Mouse (Mus musculus) bone marrow macrophage, adult 2 months (primary cell): ENCODE data around the gene Dpm2. TPM values are rescaled to one million over a fixed set of nuclear protein-coding genes. Genes with fewer than 3 reads are reported as not detected.

ENCODE experiments used
- H3K27ac ChIP-seq: 2 replicates; pipeline ENCODE4 v1.5.1; 2012; ENCODE audit warnings: low read depth, low read length; ENCODE audit not compliant: insufficient read depth
- H3K4me1 ChIP-seq: 2 replicates; pipeline ENCODE4 v1.6.1; 2012; ENCODE audit warnings: low read length; ENCODE audit not compliant: control insufficient read depth, insufficient read depth
- H3K4me3 ChIP-seq: 2 replicates; pipeline ENCODE4 v1.5.1; 2012; ENCODE audit warnings: mild to moderate bottlenecking, low read length, moderate library complexity; ENCODE audit not compliant: insufficient read depth
- CTCF ChIP-seq: IDR thresholded peaks from 2 replicates; pipeline ENCODE4 v1.5.1; 2012; ENCODE audit warnings: low read depth, mild to moderate bottlenecking, low read length, moderate library complexity
- POLR2A ChIP-seq: IDR thresholded peaks from 2 replicates; pipeline ENCODE4 v1.6.1; 2012; ENCODE audit warnings: mild to moderate bottlenecking, low read depth, low read length, borderline replicate concordance
- polyA plus RNA-seq: library from polyadenylated mRNA; stranded (reverse); fragments of >200 nt; gene quantifications from 2 replicates; pipeline ENCODE4 v1.2.4, GENCODE M21; 2012; ENCODE audit not compliant: missing spikeins, insufficient read depth, insufficient read length

Dpm2 gene
- polyA plus RNA-seq, 1 experiment: 55.6 TPM

DNA sequence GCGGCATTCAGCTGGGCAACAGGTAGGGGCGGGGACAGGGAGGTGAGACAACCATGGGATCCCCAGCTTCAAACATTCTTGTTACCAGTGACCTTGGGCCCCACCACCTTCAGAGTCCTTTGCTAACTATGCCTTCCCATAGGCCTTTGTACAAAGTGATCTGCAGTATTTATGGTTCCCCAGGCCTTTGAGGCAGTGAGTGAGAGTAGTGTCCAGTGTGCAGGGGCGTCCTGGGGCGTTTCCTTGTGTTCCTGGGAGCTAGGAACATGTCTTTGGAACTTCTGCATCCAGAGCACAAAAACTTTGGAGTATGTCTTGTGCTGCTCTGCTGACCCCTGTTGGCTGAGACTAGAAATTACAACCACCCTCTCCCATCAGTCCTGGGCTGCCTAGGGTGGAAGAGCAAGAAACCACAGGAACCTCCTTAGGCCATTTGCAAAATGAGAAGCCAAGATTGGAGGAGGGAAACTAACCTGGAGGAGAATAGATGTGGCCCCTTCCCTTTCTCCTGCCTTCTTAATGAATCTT lies 4.1 kb upstream of the Dpm2 start:
- Histone ChIP-seq H3K4me1 (peaks cover 3% of the 10 kb centered on the region), H3K27ac (no peak overlapping the region), H3K4me3 (no peak overlapping the region)
- TF ChIP-seq CTCF (peak; percentile 60; the same call in 1 of the 2 replicates), POLR2A (no peak)

DNA sequence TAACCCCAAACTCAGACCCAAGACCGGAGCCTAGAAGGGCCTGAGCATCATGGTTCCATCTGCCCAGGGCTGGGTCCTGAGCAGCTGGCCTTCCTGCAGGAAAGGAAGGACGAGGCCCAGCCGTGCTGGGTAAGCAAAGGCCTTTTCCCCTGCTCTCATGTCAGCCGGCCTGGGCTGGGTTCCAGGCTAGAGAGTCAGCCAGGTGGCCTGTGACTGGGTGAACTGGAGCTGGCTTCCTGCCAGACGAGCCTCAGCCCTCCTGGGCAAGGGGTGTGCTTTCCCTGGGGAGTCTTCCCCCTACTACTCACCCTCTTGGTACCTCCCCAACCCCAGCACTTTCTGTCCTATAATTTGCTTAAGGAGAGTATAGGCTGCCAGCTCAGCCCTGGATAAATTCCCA lies 2.5 kb upstream of the Dpm2 start:
- H3K4me3 ChIP-seq: no peak overlapping the region
- no peak for TF ChIP-seq CTCF
- H3K27ac ChIP-seq: no peak overlapping the region
- H3K4me1 ChIP-seq: peaks cover 12% of the 10 kb centered on the region

DNA sequence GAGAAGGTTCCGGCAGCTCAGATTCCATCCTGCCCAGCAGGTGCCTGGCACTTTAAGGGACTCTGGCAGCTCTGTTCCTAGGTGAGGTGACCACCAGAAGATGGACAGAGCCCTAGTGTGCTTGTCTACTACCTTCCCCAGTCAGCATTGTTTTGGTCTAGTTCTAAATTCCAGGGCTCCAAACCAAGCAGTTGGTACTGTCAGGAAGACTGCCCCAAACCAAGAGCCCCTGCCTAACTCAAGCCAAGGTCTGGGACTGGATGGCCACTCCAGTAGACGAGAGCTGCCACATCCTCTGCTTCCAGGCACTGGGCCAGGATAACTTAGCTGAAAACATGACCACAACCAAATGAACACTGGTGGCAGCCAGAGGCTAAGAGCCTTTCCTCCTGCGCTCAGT lies 1.7 kb upstream of the Dpm2 start:
- Histone ChIP-seq H3K27ac (no peak overlapping the region), H3K4me1 (peaks cover 12% of the 10 kb centered on the region), H3K4me3 (no peak overlapping the region)
- TF ChIP-seq POLR2A: no peak
- TF ChIP-seq CTCF: no peak

DNA sequence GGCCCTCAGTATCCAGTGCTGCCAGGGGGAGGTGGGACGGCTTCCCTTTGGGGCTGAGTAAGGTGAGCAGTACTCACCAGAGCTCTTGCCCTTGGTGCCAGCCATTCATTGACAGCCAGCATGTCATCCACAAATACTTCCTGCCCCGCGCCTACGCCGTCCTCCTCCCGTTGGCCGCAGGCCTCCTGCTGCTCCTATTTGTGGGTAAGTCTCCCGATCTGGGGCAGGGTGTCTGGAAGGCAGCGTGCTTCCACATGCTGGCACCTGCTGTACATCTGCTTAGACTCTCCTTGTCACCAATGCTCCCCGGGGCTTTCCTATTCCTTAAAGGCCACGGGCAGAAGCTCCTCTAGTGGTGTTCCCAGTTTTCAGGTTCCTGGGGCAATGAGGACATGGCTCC lies 1.5 kb downstream of the Dpm2 start:
- Histone ChIP-seq H3K4me3 (no peak overlapping the region), H3K4me1 (peaks cover 19% of the 10 kb centered on the region), H3K27ac (no peak overlapping the region)
- TF ChIP-seq POLR2A: no peak
- TF ChIP-seq CTCF: no peak

DNA sequence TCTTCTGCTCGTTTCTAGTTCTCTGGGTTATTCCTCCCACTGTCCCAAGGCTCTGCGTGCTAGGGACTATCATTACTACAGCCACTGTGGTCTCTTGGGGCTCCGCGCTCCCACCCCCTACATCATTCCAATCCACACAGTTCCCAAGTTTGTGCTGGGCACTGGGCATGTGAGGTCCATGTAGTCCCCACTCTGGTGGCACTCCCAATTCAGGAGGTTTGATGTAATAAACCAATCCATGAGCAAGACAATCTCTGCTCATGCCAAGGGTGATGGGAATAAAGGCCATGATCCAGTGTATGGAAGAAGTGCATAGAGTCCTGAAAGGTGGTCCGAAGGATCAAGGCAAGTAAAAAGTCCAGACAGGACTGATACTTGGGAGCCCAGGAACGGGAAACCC lies 3.8 kb downstream of the Dpm2 start, which contains the start of gene Pip5kl1:
Gene Pip5kl1, plus strand, starts transcription at position 301 of the 400 bp plus-strand sequence.
- Histone ChIP-seq H3K4me1 (peaks cover 17% of the 10 kb centered on the region), H3K4me3 (no peak within 1 kb of the TSS), H3K27ac (no peak within 1 kb of the TSS)
- TF ChIP-seq POLR2A: no peak
- no peak for TF ChIP-seq CTCF

DNA sequence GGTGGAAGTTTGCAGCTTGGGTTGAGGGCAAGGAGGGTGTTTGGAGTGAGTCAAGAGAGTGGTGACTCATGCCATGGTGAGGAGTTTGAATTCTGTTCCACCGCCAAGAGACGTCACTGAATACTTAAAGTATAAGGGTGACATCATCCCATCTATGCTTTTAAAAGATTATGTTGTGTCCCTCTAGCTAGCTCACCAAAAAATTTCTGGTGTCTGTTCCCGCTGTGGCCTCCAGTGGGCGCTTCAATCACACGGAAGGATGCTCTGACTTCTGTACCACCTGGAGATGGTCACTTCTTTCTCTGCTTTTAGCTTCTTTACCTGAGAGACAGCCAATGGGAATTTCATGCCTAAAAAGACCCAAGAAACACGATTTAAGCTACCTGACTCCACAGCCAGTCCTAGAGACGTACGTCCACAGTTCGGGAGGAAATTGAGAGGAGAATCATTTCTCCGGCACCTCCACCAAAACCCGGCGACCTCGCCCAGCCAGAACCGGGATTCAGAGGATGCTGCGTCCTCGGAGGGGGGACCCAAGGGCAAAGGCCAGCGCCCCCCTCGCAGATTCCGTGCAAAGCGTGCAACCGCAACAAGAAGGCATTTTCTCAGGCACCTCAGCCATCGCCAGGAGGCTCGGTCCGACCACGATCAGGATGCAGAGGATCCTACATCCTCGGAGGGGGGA lies 4.4 kb downstream of the Dpm2 start:
- Histone ChIP-seq H3K4me1 (peaks cover 17% of the 10 kb centered on the region), H3K27ac (no peak overlapping the region), H3K4me3 (no peak overlapping the region)
- TF ChIP-seq CTCF (no peak), POLR2A (no peak)

DNA sequence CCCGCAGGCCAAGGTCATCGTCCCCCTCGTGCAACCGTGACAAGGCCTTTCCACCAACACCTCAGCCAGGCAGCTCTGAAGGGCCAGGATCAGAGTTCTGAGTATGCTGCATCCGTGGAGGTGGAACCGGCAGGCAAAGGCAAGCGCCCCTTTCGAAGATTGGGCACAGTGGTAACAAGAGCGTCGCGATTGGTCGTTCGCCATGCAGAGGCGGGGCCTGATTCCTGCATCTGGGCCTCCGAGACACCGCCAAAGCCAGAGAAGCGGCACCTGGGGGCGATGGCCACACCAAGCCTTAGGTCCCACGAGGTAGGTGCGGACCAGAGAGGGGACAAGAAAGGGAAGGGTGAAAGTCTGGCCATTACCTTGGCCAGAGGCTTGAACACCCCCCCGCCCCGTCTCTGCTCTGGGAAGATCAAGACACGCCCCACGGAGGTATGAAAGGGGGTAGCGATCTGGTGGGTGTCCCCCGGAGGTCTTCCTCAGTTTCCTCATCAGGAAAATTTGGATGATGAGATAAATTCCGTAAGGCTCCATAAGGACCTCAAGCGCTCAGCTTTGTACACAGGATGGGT lies 5.0 kb downstream of the Dpm2 start, which contains the start of gene 9430097D07Rik:
Gene 9430097D07Rik, minus strand, starts transcription at position 99 of the 575 bp plus-strand sequence.
- Histone ChIP-seq H3K4me1 (peaks cover 17% of the 10 kb centered on the region), H3K27ac (no peak within 1 kb of the TSS), H3K4me3 (no peak within 1 kb of the TSS)
- TF ChIP-seq POLR2A (no peak), CTCF (no peak)

DNA sequence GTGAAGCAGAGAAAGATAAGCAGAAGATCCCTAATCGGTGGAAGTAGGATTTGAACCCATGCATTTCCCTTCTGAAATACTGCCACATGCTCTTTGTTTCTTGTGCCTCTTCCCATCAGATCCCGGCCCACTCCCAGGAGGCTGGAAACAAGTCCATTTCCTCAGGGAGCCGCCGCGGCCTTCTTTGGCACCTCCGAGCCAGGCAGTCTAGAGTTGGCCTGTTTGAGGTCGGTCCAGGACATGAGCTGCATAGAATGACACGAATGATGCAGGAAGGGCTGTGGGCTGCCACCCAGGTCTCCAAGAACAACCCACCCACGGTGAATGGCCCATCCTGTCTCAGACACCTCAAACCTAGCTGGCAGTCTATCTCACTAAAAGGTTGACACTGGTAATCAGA lies 5.9 kb downstream of the Dpm2 start:
- H3K4me1 ChIP-seq: peaks cover 17% of the 10 kb centered on the region
- no peak overlapping the region for H3K4me3 ChIP-seq
- TF ChIP-seq POLR2A: no peak
- no peak for TF ChIP-seq CTCF
- H3K27ac ChIP-seq: no peak overlapping the region

DNA sequence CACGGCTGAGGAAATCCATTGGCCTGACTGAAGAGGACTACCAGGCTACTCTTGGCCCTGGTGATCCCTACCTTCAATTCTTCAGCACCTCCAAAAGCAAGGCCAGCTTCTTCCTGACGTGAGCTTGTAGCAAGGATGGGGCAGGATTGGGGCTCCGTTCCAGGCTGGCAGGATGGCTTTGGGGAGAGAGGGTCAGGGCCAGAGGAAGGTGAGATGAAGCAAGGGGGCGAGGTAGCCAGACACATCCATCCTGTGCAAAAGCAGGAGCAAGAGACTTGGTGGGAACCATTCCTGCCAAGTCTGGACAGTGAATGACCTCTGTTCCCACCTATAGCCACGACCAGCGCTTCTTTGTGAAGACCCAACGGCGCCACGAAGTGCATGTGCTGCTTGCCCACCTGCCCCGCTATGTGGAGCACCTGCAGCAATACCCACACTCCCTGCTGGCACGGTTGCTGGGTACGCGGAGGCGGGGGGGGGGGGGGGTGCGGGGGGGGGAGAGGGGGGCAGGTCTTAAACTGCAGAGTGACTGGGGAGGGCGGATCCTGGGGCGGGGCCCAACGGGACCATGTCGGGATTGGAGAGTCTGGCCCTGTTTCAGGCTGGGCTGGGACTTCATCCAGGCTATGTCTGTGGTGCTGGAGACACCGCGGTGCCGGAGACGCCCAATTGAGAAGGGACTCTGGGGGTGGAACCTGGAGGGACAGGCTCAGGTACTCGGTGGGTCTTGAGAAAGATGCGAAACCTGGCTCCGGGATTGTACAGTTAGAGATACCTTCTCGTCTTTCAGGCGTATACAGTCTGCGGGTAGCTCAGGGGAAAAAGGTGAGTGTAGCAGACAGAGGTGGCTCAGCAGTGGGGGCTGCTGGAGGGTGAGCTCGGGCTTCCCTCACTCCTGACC lies 7.7 kb downstream of the Dpm2 start:
- peaks cover 7% of the 10 kb centered on the region for H3K4me1 ChIP-seq
- H3K27ac ChIP-seq: no peak overlapping the region
- no peak overlapping the region for H3K4me3 ChIP-seq
- TF ChIP-seq CTCF (no peak), POLR2A (no peak)

DNA sequence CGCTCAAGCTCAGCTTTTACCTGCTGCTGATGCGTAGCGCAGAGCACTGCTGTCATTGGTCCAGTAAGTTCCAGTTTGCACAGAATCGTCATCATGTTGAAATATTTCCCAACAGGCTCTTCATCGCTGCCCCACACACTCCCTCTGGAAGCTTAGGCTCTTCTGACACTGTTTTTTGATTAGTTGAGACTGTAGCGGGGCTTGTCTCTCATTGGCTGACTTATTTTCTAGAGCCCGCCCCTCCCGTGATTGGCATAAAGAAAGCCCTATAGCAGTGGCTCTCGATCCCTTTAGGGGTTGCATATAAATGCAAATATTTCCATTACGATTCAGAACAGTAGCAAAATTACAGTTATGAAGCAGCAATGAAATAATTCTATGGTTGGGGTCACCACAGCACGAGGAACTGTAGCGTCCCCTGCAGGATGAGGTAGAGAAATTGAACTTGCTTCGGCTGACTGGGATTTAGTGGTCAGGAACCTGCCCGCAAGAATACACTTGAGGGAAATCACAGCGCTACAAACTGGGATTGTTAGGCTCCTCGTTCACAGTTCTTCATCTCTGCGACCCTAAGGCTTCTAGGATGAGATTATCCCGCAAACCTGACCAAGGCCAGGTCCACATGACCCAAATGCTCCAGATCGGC lies 10.9 kb downstream of the Dpm2 start:
- TF ChIP-seq CTCF: no peak
- TF ChIP-seq POLR2A: no peak
- H3K4me3 ChIP-seq: no peak overlapping the region
- H3K27ac ChIP-seq: no peak overlapping the region
- peaks cover 14% of the 10 kb centered on the region for H3K4me1 ChIP-seq
